Mouse (Mus musculus) hindbrain, embryonic 11.5 days (tissue): ENCODE results near the gene Ncbp1. TPM values are rescaled to one million over a fixed set of nuclear protein-coding genes. Genes with fewer than 3 reads are reported as not detected.
A peak's percentile ranks its signal among the peaks of the same experiment; 100 is the strongest.

Source experiments
- ATAC-seq: fragments of 200-750 bp; cut with Nextera tagmentation; 2 replicates; pipeline ENCODE4 v1.8.0; 2017; ENCODE audit warnings: mild to moderate bottlenecking, moderate TSS enrichment, moderate library complexity; ENCODE audit not compliant: low FRiP score
- DNase-seq: peaks from one replicate; pipeline ENCODE4 v3.0.0-alpha.2; 2015; ENCODE audit warnings: low spot score
- H3K27ac ChIP-seq: fragments of 300-500 bp; sonication (generic); 2 replicates; pipeline ENCODE4 v1.5.1; 2014; ENCODE audit warnings: mild to moderate bottlenecking, low read depth, low read length
- H3K27me3 ChIP-seq: fragments of 300-500 bp; sonication (generic); 2 replicates; pipeline ENCODE4 v1.6.1; 2014; ENCODE audit warnings: mild to moderate bottlenecking, low read length, moderate library complexity, mixed read lengths; ENCODE audit not compliant: control insufficient read depth, insufficient read depth
- H3K36me3 ChIP-seq: fragments of 300-500 bp; sonication (generic); 2 replicates; pipeline ENCODE4 v1.6.1; 2014; ENCODE audit warnings: mild to moderate bottlenecking, low read length, moderate library complexity, mixed read lengths; ENCODE audit not compliant: control insufficient read depth, insufficient read depth
- H3K4me1 ChIP-seq: fragments of 300-500 bp; sonication (generic); replicated peaks from 2 replicates; pipeline ENCODE4 v1.6.1; 2014; ENCODE audit warnings: low read length, mixed read lengths; ENCODE audit not compliant: control insufficient read depth, insufficient read depth
- H3K4me2 ChIP-seq: fragments of 300-500 bp; sonication (generic); replicated peaks from 2 replicates; pipeline ENCODE4 v1.6.1; 2014; ENCODE audit warnings: mild to moderate bottlenecking, low read depth, low read length
- H3K4me3 ChIP-seq: fragments of 300-500 bp; sonication (generic); 2 replicates; pipeline ENCODE4 v1.5.1; 2014; ENCODE audit warnings: low read depth, low read length
- H3K9ac ChIP-seq: fragments of 300-500 bp; sonication (generic); 2 replicates; pipeline ENCODE4 v1.6.1; 2014; ENCODE audit warnings: low read depth, low read length
- H3K9me3 ChIP-seq: fragments of 300-500 bp; sonication (generic); 2 replicates; pipeline ENCODE4 v1.6.1; 2016; ENCODE audit warnings: low read length; ENCODE audit not compliant: control insufficient read depth
- WGBS: fragments of 180-500 bp; shearing (Covaris S2); extraction: QIAGEN DNeasy Blood & Tissue Kit; methylation state at CpG from one replicate; pipeline ENCODE4 v1.1.7; 2014; 5-methylcytosine and 5-hydroxymethylcytosine counted together
- polyA plus RNA-seq: library from polyadenylated mRNA; unstranded; fragments of >200 nt; fragmentation: Nextera tagmentation; extraction: Ambion mirVana; gene quantifications from 2 replicates; pipeline ENCODE4 v1.2.1, GENCODE M21; 2014

The Ncbp1 gene
- polyA plus RNA-seq, 1 experiment from 2014 or later, result 124 TPM

DNA sequence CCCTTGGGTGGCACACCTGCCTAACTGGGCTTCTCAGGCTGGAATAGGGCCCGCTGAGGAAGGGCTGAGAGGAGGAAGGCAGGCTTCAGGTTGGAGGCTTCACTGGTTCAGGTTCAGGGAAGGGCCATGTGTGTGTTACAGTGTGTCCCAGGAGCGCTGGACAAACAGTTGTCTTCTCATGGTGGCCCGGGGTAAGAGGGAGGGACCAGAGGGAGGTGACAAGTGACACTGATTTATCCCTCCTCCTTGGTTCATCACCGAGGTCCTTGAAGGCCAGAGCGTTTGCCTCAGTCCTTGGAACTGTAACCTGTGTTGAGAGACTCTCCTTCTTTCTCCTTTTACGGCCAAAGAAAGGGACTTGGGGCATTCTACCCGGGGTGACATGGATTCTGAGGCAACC is 37.9 kb upstream of the Ncbp1 start:
- no peak for ATAC-seq
- no peak overlapping the region for H3K4me3 ChIP-seq
- 72% methylated on average over 7 of the region's 7 CpGs for WGBS

DNA sequence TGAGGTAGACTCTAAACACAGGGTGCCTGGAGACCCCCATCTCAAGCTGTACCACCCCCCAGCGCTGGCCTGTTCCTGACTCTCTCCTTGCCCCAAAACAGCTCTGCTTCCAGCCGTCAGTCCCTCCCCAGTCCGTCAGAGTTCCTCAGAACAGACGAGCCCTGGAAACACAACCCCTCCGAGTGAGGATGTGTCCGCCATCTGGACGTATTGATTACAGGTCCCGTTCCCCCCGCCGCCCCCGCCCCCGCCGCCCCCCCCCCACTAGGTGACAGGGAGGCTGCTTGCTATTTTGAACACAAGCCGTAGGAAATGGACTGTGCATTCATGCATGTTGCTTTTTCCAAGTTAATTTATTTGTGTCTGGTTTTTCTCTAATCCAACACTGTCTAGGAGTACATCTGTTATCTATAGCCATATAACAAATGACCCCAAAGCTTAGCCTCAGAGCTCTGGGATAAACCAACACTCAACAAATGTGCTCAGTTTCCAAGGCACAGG is 37.2 kb upstream of the Ncbp1 start:
- Histone ChIP-seq H3K4me3 (no peak overlapping the region), H3K27ac (0 out of 2 replicates have a peak overlapping the region, but pooled peaks have one; percentile 9), H3K4me1 (0 out of 2 replicates have a peak, but pooled peaks cover 2% of the 10 kb centered on the region), H3K36me3 (no peaks in the 10 kb centered on the region), H3K4me2 (no peak overlapping the region), H3K27me3 (no peaks in the 10 kb centered on the region), H3K9me3 (no peaks in the 10 kb centered on the region), H3K9ac (peak overlapping the region; percentile 37; the same call in 1 of the 2 replicates)
- ATAC-seq, result 0 out of 2 replicates have a peak, but pooled peaks have one; percentile 19
- whole genome bisulfite sequencing, result 25% methylated on average over 14 of the region's 14 CpGs
- peak; percentile 16 for DNase-seq

More for the DNA sequence above, 37.9 kb upstream of the Ncbp1 start:
- Histone ChIP-seq H3K27me3 (no peaks in the 10 kb centered on the region), H3K9ac (no peak overlapping the region; the same call in 1 of the 2 replicates), H3K4me1 (0 out of 2 replicates have a peak, but pooled peaks cover 2% of the 10 kb centered on the region), H3K36me3 (no peaks in the 10 kb centered on the region), H3K4me2 (no peak overlapping the region), H3K9me3 (no peaks in the 10 kb centered on the region), H3K27ac (no peak overlapping the region)
- DNase-seq, result no peak

DNA sequence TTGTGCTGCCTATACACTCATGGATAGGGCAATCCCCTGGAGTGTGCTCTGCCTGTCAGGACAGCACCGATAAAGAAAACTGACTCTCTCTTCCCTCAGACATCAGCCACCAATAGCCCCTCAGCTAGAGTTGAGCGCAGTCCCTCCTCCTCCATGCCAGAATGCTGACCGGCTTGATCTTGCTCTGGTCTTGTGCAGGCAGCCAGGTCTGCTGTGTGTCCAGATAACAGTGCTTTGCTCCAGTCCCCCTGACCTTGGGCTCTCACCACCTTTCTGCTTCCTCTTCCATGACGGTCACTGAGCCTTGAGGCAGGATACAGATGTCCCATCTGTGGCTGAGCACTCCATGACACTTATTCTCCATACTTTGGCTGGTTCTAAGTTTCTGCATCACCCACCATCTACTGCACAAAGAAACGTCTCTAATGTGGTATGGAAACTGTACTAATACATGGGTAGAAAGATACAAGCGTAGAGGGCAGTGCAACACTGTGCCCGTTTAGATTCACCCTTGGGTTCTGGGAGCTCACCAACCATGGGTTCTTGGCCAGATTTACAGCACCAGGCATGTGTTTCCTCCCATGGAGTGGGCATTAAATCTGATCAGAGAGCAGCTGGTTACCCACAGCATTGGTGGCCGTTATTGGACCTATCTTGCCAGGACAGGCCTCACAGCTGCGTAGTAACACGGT is 36.2 kb upstream of the Ncbp1 start:
- Histone ChIP-seq H3K4me2 (no peak overlapping the region), H3K27ac (no peak overlapping the region), H3K27me3 (no peaks in the 10 kb centered on the region), H3K9me3 (no peaks in the 10 kb centered on the region), H3K4me1 (0 out of 2 replicates have a peak, but pooled peaks cover 2% of the 10 kb centered on the region), H3K9ac (no peak overlapping the region), H3K4me3 (no peak overlapping the region), H3K36me3 (no peaks in the 10 kb centered on the region)
- 92% methylated on average over 10 of the region's 10 CpGs for WGBS
- DNase-seq (no peak), ATAC-seq (no peak)

DNA sequence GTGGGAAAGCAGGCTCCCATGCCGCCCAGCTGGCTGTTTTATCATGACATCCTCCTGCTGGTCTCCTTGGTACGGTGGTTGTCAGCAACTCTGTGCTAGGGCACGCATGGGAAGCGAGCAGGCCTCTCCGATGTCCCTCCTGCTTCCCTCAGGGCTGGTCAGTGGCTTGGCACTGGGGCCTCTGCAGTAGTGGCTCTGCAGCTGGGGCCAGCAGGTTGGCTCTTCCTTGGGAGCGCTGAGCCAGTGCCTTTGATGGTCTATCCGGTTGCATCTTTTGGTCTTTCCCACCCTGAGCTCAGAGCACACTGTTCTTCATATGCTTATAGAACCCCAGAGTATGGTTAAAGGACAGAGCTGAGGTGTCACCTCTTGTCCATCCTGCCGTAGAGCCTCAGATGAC is 28.3 kb upstream of the Ncbp1 start:
- no peak for DNase-seq
- H3K4me3 ChIP-seq, result no peak overlapping the region
- H3K27ac ChIP-seq, result no peak overlapping the region
- H3K9me3 ChIP-seq, result no peaks in the 10 kb centered on the region
- WGBS, result 92% methylated on average over 8 of the region's 8 CpGs
- H3K4me2 ChIP-seq, result no peak overlapping the region
- H3K36me3 ChIP-seq, result no peaks in the 10 kb centered on the region; the same call in 1 of the 2 replicates
- no peak overlapping the region for H3K9ac ChIP-seq
- no peak for ATAC-seq
- no peaks in the 10 kb centered on the region for H3K4me1 ChIP-seq
- no peaks in the 10 kb centered on the region for H3K27me3 ChIP-seq

DNA sequence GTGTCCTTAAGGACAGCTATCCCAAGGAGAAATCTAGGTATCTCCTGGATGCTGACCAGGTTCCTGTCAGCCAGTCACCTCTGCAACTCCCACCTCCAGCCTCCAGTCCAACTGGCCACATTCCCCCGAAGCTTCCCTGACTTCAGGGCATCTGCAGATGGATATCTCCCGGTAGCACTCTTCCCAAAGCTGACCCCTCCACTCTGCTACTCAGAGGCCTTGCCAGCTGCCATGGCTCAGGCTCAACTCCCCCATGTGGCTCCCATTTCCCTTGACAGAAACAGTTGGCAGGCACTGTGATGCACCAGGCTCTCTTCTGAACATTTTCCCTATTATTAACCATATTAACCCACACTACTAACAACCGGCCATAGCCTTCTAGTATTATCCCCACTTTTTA is 27.1 kb upstream of the Ncbp1 start:
- Histone ChIP-seq H3K9me3 (no peaks in the 10 kb centered on the region), H3K4me3 (no peak overlapping the region), H3K4me1 (no peaks in the 10 kb centered on the region), H3K36me3 (peaks cover 2% of the 10 kb centered on the region; the same call in 1 of the 2 replicates), H3K9ac (no peak overlapping the region), H3K27me3 (no peaks in the 10 kb centered on the region), H3K27ac (no peak overlapping the region), H3K4me2 (no peak overlapping the region)
- no peak for DNase-seq
- 77% methylated on average over 3 of the region's 3 CpGs for WGBS
- no peak for ATAC-seq

DNA sequence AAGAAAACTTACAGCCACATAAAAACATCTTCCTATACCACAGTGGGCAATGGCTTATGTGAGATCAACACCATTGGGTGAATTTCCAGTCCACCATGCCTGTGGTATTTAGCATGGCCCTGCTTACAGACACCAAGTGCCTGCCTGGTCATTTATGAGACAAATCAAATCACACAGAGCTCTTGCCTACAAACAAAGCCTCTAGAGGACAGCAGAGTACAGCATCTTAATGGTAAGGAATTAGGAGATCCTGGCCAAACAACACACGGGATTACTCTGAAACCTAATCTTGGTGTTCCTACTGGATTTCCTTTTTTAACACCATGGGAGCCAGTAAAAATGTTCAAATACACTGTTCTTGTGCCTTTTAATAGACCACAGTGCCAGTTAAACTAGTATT is 23.1 kb upstream of the Ncbp1 start:
- no peak overlapping the region for H3K4me3 ChIP-seq
- H3K9me3 ChIP-seq, result no peaks in the 10 kb centered on the region
- DNase-seq, result no peak
- H3K9ac ChIP-seq, result no peak overlapping the region
- no peak overlapping the region for H3K4me2 ChIP-seq
- peaks cover 10% of the 10 kb centered on the region; the same call in 1 of the 2 replicates for H3K36me3 ChIP-seq
- ATAC-seq, result no peak
- H3K27me3 ChIP-seq, result no peaks in the 10 kb centered on the region
- no peak overlapping the region for H3K27ac ChIP-seq
- no peaks in the 10 kb centered on the region for H3K4me1 ChIP-seq
- 81% methylated on average over 1 of the region's 1 CpGs for WGBS

DNA sequence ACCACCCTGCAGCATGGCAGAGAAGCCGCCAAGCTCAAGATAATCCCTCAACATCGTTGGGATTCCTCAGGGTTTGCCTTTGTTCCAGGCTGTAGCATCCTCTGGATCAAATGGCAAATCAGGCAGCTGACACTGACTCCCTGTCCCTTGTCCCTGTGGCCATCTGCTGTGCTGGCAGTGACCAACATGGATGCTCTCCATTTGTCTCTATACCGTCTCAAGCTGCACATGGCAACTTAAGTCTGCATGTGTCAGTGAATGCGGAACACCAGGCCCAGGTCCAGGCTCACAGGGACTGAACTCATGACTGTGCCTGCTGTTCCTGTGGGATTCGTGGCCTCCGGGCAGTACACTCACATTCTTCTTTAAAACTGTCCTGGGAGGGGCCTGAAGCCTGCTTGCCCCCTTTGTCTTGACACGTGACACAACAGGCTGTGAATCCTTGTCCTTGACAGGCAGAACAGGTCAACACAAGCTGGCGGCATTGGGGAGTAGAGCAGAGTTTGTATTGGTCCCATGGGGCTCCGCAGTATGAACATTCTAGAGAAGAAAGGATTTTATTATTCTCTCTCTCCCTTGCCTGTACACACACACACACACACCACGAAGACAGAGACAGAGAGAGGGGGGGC is 21.8 kb upstream of the Ncbp1 start:
- no peaks in the 10 kb centered on the region for H3K9me3 ChIP-seq
- whole genome bisulfite sequencing, result 86% methylated on average over 9 of the region's 10 CpGs
- H3K36me3 ChIP-seq, result peaks cover 13% of the 10 kb centered on the region
- H3K4me1 ChIP-seq, result no peaks in the 10 kb centered on the region
- H3K9ac ChIP-seq, result no peak overlapping the region
- no peaks in the 10 kb centered on the region for H3K27me3 ChIP-seq
- H3K4me2 ChIP-seq, result no peak overlapping the region
- no peak overlapping the region for H3K4me3 ChIP-seq
- ATAC-seq (no peak), DNase-seq (no peak)
- H3K27ac ChIP-seq, result no peak overlapping the region

DNA sequence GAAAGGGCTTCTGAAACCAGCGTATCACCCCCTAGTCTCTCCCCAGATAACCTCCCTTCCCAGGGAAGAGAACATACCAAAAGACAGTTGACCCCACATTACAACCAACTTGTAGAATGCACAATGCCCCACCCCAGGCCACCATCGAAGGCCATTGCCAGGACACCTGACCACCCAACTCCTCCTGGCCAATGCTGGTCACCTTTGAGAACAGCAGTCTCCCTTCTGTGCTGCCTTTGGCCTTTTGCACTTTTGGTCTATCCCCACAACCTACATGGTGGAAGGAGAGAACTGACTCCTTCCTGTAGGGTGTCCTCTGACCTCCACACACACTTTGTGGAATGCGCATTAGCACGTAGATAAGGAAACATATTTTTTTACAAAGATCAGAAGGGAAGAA is 20.9 kb upstream of the Ncbp1 start:
- H3K4me1 ChIP-seq, result no peaks in the 10 kb centered on the region
- no peak overlapping the region for H3K4me3 ChIP-seq
- no peaks in the 10 kb centered on the region for H3K9me3 ChIP-seq
- WGBS, result 95% methylated on average over 4 of the region's 4 CpGs
- no peaks in the 10 kb centered on the region for H3K27me3 ChIP-seq
- DNase-seq (no peak), ATAC-seq (no peak)
- H3K9ac ChIP-seq, result no peak overlapping the region
- H3K27ac ChIP-seq, result no peak overlapping the region
- peaks cover 13% of the 10 kb centered on the region for H3K36me3 ChIP-seq
- H3K4me2 ChIP-seq, result no peak overlapping the region
